Mouse (Mus musculus) liver, embryonic 15.5 days (tissue): Measurements from ENCODE around the gene Gm11213. TPM values are rescaled to one million over a fixed set of nuclear protein-coding genes. Genes with fewer than 3 reads are reported as not detected.

Experiments used
- ATAC-seq: fragments of 200-750 bp; cut with Nextera tagmentation; 2 replicates; pipeline ENCODE4 v1.8.0; 2017; ENCODE audit warnings: moderate number of reproducible peaks, mild to moderate bottlenecking, moderate library complexity; ENCODE audit not compliant: insufficient read depth
- H3K27ac ChIP-seq: fragments of 300-500 bp; sonication (generic); replicated peaks from 2 replicates; pipeline ENCODE4 v1.5.1; 2015; ENCODE audit warnings: mild to moderate bottlenecking, inconsistent platforms
- H3K27me3 ChIP-seq: fragments of 300-500 bp; sonication (generic); 2 replicates; pipeline ENCODE4 v1.6.1; 2015; ENCODE audit warnings: mild to moderate bottlenecking, inconsistent platforms
- H3K36me3 ChIP-seq: fragments of 300-500 bp; sonication (generic); replicated peaks from 2 replicates; pipeline ENCODE4 v1.6.1; 2015; ENCODE audit warnings: moderate library complexity, mild to moderate bottlenecking, inconsistent platforms
- H3K4me1 ChIP-seq: fragments of 300-500 bp; sonication (generic); replicated peaks from 2 replicates; pipeline ENCODE4 v1.6.1; 2015; ENCODE audit warnings: inconsistent platforms
- H3K4me2 ChIP-seq: fragments of 300-500 bp; sonication (generic); 2 replicates; pipeline ENCODE4 v1.6.1; 2015; ENCODE audit warnings: moderate library complexity, mild to moderate bottlenecking, inconsistent platforms
- H3K4me3 ChIP-seq: fragments of 300-500 bp; sonication (generic); replicated peaks from 2 replicates; pipeline ENCODE4 v1.5.1; 2015; ENCODE audit warnings: mild to moderate bottlenecking, inconsistent platforms
- H3K9ac ChIP-seq: fragments of 300-500 bp; sonication (generic); 2 replicates; pipeline ENCODE4 v1.6.1; 2015; ENCODE audit warnings: moderate library complexity, mild to moderate bottlenecking, inconsistent platforms
- H3K9me3 ChIP-seq: fragments of 300-500 bp; sonication (generic); replicated peaks from 2 replicates; pipeline ENCODE4 v1.6.1; 2016; ENCODE audit warnings: inconsistent platforms
- WGBS: fragments of 180-500 bp; shearing (Covaris S2); methylation state at CpG from one replicate; pipeline ENCODE4 v1.1.7; 2015; ENCODE audit warnings: mixed read lengths; ENCODE audit not compliant: insufficient replicate concordance; 5-methylcytosine and 5-hydroxymethylcytosine counted together
- polyA plus RNA-seq: library from polyadenylated mRNA; unstranded; fragments of >200 nt; fragmentation: Nextera tagmentation; extraction: Ambion mirVana; gene quantifications from 2 replicates; pipeline ENCODE4 v1.2.1, GENCODE M21; 2015

The Gm11213 gene
- not detected in 2 replicates for polyA plus RNA-seq

DNA sequence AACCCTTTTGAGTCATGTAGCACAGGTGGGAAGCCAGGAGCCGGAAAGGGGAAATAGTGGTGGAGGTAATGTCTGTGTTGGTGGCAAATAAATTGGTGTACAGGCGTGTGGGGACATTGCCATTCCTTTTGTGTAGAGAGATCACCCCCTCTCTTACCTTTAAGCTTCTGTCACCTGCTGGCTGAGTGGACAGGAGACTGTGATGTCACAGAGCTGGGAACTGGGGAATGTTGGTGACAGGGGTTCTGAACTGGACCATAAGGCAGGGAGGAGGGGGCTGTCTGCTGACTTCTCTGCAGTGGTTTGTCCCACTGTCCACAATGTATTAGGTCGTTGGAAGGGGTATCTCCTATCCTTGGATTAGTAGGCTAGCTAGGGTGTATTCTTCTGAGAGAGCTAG, at the start of gene Gm11213:
Gene Gm11213 (minus strand): TSS at position 317 of the 400 bp plus-strand sequence.
- Histone ChIP-seq H3K4me2 (no peak within 1 kb of the TSS), H3K27me3 (no peaks in the 10 kb centered on the region), H3K4me1 (no peaks in the 10 kb centered on the region), H3K9ac (no peak within 1 kb of the TSS), H3K36me3 (no peaks in the 10 kb centered on the region), H3K27ac (no peak within 1 kb of the TSS), H3K4me3 (no peak within 1 kb of the TSS), H3K9me3 (no peaks in the 10 kb centered on the region)
- 44% methylated on average over 3 of the region's 3 CpGs for WGBS
- ATAC-seq, result no peak

DNA sequence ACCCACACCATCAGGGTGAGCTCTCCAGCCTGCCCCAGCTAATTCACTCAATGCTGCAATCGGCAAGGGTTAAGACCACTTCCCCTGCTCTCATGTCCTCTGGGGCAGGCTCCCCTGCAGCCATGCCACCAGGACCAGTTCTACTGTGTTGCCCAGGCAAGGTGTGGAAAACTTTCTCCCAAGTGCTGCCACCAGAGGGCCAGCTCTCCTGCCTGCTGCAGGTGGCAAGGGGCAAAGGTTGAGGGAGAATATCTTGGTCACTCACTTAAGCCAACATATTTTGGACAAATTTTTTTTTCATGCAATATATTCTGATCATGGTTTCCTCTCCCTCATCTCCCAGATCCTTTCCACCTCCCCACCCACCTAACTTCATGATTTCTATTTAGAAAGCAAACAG, 49.3 kb upstream of the Gm11213 start:
- Histone ChIP-seq H3K27me3 (no peaks in the 10 kb centered on the region), H3K9ac (no peak overlapping the region), H3K36me3 (no peaks in the 10 kb centered on the region), H3K4me3 (no peak overlapping the region), H3K4me2 (no peak overlapping the region), H3K27ac (no peak overlapping the region), H3K4me1 (no peaks in the 10 kb centered on the region), H3K9me3 (no peaks in the 10 kb centered on the region)
- ATAC-seq, result no peak
- 47% methylated on average over 1 of the region's 1 CpGs for WGBS

DNA sequence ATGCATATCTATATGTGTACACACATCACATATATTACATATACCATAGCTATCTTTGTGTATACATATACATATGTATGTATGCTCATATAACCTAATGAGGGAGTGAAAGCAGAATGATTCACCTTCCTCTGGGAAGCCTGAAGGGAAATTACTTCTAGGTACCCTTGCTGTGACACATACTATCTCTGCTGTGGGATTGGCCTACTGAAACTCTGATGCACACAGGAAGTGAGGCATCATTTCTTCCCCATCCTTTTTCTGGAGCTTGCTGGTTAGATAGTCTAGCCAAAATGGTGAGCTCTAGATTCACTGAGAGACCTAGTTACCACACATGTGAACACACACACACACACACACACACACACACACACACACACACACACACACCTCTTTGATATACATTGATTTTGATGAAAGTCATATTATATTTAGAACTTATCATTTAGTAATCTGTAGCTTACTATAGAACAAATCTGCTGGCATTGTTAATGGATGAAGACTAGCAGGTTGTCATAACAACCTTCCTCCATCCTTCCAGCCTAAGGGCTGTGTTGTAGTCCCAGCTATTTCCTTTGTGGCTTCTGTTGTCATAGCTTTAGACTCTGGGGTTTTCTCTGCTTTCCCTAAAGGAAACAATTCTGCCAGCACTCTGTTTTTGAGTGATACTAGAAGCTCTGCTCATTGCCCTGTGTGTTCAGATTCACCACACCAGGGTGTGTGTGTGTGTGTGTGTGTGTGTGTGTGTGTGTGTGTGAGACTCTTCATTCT, 39.1 kb upstream of the Gm11213 start:
- no peaks in the 10 kb centered on the region for H3K4me1 ChIP-seq
- no peak overlapping the region for H3K27ac ChIP-seq
- no peaks in the 10 kb centered on the region for H3K36me3 ChIP-seq
- no peaks in the 10 kb centered on the region for H3K9me3 ChIP-seq
- no peak overlapping the region for H3K9ac ChIP-seq
- H3K4me2 ChIP-seq, result no peak overlapping the region
- no peak overlapping the region for H3K4me3 ChIP-seq
- no peak for ATAC-seq
- H3K27me3 ChIP-seq, result no peaks in the 10 kb centered on the region

DNA sequence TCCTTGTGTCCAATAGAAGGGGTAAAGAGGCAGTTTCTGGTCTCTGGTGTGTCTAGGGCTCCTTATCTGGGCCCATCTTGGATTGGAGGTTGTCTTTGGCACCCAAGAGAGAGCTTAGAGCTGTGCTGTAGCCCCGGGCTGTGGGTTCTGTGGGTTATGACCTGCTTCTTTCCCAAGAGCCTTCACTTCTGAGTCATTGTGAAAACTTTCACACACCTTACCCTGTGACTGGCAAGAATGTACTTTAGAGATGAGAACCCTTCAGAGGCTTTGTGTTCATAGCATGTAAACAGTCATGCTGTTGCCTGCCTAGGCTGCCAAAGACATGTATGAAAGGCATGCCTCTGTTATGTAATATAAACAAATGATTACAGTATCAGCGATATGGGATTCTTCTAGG, 34.8 kb upstream of the Gm11213 start:
- 43% methylated on average over 2 of the region's 2 CpGs for WGBS
- Histone ChIP-seq H3K27ac (no peak overlapping the region), H3K4me1 (no peaks in the 10 kb centered on the region), H3K9ac (no peak overlapping the region), H3K4me3 (no peak overlapping the region), H3K27me3 (no peaks in the 10 kb centered on the region), H3K9me3 (no peaks in the 10 kb centered on the region), H3K4me2 (no peak overlapping the region), H3K36me3 (no peaks in the 10 kb centered on the region)
- ATAC-seq, result no peak

DNA sequence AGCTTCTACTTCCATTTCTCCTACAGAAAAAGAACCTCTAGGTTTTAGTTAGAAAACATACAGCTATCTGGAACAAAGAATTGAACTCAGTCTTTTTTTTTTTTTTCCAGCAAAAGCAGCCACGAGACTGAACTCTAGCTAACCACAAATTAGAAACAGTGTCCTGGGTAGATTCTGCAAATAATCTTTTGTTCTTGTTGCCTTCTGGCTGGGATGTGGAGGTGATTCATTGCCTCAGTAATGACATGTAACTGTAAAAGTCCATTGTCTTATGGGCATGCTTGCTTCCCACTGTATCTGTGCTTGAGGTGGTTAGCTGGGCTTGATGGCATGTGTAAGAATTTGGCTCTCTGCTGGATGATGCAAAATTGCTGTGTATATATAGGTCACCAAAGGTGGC, 33.5 kb upstream of the Gm11213 start:
- no peak for ATAC-seq
- H3K36me3 ChIP-seq, result no peaks in the 10 kb centered on the region
- no peaks in the 10 kb centered on the region for H3K4me1 ChIP-seq
- no peaks in the 10 kb centered on the region for H3K9me3 ChIP-seq
- H3K4me3 ChIP-seq, result no peak overlapping the region
- H3K27ac ChIP-seq, result no peak overlapping the region
- H3K27me3 ChIP-seq, result no peaks in the 10 kb centered on the region
- no peak overlapping the region for H3K4me2 ChIP-seq
- WGBS, result 24% methylated on average over 1 of the region's 1 CpGs
- H3K9ac ChIP-seq, result no peak overlapping the region

DNA sequence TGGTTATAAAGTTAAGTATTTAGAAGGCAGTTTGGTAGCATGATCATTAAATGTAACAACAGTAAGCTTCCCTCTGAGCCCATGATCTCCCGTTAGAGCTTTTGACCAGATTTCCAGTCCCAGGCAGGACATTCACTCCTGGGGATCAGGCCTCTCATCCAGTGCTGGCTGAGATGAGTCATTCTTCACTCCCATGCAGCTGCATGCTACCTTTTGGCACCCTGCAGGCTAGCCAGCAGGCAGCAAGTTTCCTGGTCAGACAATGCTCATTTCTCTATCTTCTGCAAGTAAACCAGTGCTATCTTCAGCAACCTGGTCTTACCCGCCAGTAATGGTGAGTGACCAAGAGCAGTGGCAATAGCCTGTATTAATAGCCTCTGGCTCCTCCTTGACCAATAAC, 28.1 kb upstream of the Gm11213 start:
- Histone ChIP-seq H3K27ac (no peak overlapping the region), H3K9me3 (no peaks in the 10 kb centered on the region), H3K4me3 (no peak overlapping the region), H3K9ac (no peak overlapping the region), H3K36me3 (no peaks in the 10 kb centered on the region), H3K4me1 (no peaks in the 10 kb centered on the region), H3K27me3 (no peaks in the 10 kb centered on the region), H3K4me2 (no peak overlapping the region)
- 67% methylated on average over 2 of the region's 2 CpGs for WGBS
- no peak for ATAC-seq

DNA sequence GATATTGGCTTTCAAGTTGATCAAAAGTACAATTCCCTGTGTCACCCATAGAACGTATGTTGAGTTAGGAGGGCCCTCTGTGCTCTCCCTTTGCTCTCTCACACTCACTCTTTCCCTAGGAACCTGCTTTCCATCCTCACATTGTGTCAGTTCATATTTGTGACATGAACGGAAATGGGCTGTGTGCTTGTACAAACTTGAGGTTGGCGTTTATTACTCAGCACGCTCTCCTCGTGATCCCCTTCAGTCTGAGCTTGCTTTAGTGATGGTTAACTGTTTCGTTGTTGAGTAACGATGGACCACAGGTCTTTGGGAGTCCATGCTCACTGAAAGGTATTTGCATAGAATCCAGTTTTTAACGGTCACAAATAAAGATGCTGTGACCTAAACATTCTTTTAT, 22.1 kb upstream of the Gm11213 start:
- no peak overlapping the region for H3K27ac ChIP-seq
- WGBS, result 63% methylated on average over 8 of the region's 8 CpGs
- H3K4me2 ChIP-seq, result no peak overlapping the region
- H3K4me3 ChIP-seq, result no peak overlapping the region
- no peaks in the 10 kb centered on the region for H3K4me1 ChIP-seq
- ATAC-seq, result no peak
- H3K9me3 ChIP-seq, result no peaks in the 10 kb centered on the region
- H3K36me3 ChIP-seq, result no peaks in the 10 kb centered on the region
- H3K9ac ChIP-seq, result no peak overlapping the region
- no peaks in the 10 kb centered on the region for H3K27me3 ChIP-seq

DNA sequence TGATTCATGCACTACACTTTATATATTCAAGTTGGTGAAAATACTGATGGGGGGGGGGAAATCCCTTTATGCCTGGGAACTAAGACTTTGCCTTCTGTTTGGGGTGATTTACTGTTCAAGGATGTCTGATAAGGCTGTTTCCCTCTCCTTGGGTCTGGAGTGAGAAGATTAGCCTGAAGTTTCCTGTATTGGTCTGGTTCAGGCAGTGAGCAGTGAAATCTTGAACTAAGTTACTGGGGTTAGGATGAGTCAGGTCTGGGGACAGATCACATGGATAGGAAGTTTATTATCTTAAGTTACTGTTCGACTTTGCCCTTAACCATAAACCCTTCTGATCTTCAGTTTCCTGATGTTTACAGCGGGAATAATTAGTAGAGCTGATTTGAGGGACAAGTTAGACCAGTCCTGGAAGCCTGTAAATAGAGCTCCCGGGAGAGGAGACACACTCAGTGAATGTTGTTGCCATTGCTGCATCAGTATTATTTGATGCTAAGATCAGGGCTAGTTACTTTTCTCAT, 20.6 kb upstream of the Gm11213 start:
- Histone ChIP-seq H3K4me3 (no peak overlapping the region), H3K27ac (no peak overlapping the region), H3K4me1 (no peaks in the 10 kb centered on the region), H3K36me3 (no peaks in the 10 kb centered on the region), H3K27me3 (no peaks in the 10 kb centered on the region), H3K9me3 (no peaks in the 10 kb centered on the region), H3K9ac (no peak overlapping the region), H3K4me2 (no peak overlapping the region)
- peak; percentile 47; the same call in 1 of the 2 replicates for ATAC-seq
- 21% methylated on average over 3 of the region's 3 CpGs for WGBS

DNA sequence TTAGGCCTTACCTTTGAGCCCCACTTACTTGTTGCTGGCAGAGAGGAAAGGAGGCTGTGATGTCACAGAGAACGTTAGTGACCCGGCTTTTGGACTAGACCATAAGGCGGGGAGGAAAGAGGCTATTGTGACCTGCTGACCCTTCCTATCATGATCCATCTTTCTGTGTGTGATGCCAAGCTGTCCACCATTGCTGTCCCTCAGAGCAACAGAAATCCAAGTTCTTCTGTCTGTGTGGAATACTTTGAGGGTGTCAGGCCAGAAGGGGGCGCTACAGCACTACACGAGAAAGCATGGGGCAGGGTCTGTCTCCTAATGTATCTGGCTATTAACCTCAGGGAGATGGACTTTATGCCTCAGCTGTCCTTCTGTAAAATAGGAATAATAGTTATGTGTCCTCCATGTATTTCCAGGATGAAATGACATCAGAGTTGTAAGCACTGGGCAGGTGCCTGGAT, 17.3 kb upstream of the Gm11213 start, which contains the start of gene Tex48:
Gene Tex48 (minus strand): TSS at position 51 of the 458 bp plus-strand sequence.
- no peak within 1 kb of the TSS for H3K4me3 ChIP-seq
- no peaks in the 10 kb centered on the region for H3K36me3 ChIP-seq
- no peak within 1 kb of the TSS for H3K9ac ChIP-seq
- H3K4me1 ChIP-seq, result no peaks in the 10 kb centered on the region
- no peak for ATAC-seq
- no peaks in the 10 kb centered on the region for H3K9me3 ChIP-seq
- H3K27me3 ChIP-seq, result no peaks in the 10 kb centered on the region
- no peak within 1 kb of the TSS for H3K4me2 ChIP-seq
- no peak within 1 kb of the TSS for H3K27ac ChIP-seq
- 50% methylated on average over 5 of the region's 5 CpGs for WGBS

DNA sequence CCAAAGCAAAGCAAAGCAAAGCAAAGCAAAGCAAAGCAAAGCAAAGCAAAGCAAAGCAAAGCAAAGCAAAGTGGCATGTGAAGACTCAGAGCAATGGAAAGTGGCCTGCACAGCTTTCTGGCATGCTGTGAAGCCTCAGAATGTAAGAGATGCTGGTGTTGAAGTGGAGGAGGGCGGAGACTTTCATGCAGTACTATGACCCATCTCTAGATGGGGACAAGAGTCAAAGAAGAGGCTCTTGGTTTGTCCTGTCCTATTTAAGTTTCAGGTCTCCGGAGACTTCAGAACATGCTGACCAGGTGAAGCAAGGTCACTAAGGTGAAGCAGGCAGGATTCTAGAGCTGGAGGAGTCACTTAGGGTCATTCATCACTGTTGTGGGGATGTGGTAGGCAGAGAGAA, 16.8 kb upstream of the Gm11213 start:
- Histone ChIP-seq H3K4me1 (no peaks in the 10 kb centered on the region), H3K9me3 (no peaks in the 10 kb centered on the region), H3K4me2 (no peak overlapping the region), H3K36me3 (no peaks in the 10 kb centered on the region), H3K27ac (no peak overlapping the region), H3K9ac (no peak overlapping the region), H3K27me3 (no peaks in the 10 kb centered on the region), H3K4me3 (no peak overlapping the region)
- 66% methylated on average over 2 of the region's 2 CpGs for WGBS
- ATAC-seq, result no peak

DNA sequence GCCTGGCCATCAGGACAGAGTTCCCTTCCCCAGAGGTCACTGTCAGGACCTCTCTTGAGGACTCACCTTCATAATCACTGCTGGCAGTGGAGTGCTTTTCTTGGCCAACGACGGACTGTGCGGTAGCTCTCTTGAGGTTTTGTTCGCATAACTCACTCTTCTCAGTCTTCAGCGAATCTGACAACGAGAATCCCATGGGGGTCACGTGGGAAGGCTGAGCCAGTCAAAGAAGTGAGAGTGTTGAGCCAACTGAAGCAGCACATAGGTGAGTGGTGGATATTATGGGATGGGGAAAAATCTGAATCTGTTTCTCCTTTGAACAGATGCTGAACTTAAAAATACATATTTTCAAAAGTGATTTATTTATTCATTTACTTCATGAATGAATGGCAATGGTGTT, 3.3 kb upstream of the Gm11213 start:
- H3K9ac ChIP-seq, result no peak overlapping the region
- no peaks in the 10 kb centered on the region for H3K9me3 ChIP-seq
- no peaks in the 10 kb centered on the region for H3K4me1 ChIP-seq
- no peaks in the 10 kb centered on the region for H3K36me3 ChIP-seq
- no peak for ATAC-seq
- H3K4me3 ChIP-seq, result no peak overlapping the region
- 68% methylated on average over 7 of the region's 7 CpGs for WGBS
- no peak overlapping the region for H3K4me2 ChIP-seq
- no peak overlapping the region for H3K27ac ChIP-seq
- no peaks in the 10 kb centered on the region for H3K27me3 ChIP-seq

DNA sequence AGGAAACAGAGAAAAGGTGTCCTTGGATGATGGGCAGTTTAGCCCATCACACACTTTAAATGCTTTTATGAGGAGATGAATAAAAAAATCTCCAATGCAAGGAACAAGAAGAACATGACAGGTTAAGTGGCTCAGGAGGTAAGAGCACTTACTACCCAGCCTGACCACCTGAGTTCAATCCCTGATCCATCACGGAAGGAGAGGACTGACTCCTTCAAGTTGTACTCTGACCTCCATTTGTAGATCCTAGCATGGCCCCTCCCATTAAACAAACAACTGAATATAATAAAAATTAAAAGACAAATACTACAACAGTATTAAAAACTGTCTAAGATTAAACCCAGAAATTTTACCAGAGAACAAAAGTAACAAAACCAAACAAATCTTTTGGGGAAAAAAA, 907 bp upstream of the Gm11213 start:
- Histone ChIP-seq H3K4me3 (no peak overlapping the region), H3K4me1 (no peaks in the 10 kb centered on the region), H3K4me2 (no peak overlapping the region), H3K27ac (no peak overlapping the region), H3K9ac (no peak overlapping the region), H3K9me3 (no peaks in the 10 kb centered on the region), H3K27me3 (no peaks in the 10 kb centered on the region), H3K36me3 (no peaks in the 10 kb centered on the region)
- no peak for ATAC-seq
- 58% methylated on average over 1 of the region's 1 CpGs for WGBS
